Mouse (Mus musculus) embryo, embryonic 11 days (tissue): ENCODE data around the gene Fam160a2.
"Not testable (repeated sequence)": the region's sequence is repeated elsewhere in the genome, so short reads cannot be mapped to it uniquely, and the experiment has no call there.

Source experiments
- DNase-seq: peaks from one replicate; pipeline ENCODE4 v3.0.0-alpha.2; 2015

Gene Fam160a2

DNA sequence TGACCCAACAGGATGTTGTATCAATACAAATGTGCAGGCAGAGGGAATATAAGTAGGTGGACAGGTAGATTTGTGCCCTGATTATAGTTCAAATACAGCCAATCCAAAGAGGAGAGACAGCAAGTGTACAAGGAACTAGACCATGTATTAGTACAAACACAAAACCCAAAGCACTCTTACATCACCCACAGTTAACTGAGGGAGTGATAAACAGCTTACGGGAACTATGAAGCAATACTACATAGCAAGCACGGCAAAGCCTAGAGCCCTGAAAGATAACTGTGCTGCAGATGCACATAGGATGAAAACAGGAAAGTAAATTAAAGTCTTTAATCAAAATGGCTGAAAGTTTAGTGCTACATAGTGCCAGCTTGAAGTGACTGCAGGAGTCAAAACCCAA lies 12.2 kb downstream of the Fam160a2 start:
- no peak for DNase-seq

GRCm38 (mm10) chr7:105380329-105380728 lies 19.5 kb downstream of the Fam160a2 start:
- no peak for DNase-seq

GRCm38 (mm10) chr7:105374866-105375265 lies 25.0 kb downstream of the Fam160a2 start, which contains the start of gene Gm5901:
Gene Gm5901 (plus strand): TSS chr7:105375038.
- DNase-seq: no peak

DNA sequence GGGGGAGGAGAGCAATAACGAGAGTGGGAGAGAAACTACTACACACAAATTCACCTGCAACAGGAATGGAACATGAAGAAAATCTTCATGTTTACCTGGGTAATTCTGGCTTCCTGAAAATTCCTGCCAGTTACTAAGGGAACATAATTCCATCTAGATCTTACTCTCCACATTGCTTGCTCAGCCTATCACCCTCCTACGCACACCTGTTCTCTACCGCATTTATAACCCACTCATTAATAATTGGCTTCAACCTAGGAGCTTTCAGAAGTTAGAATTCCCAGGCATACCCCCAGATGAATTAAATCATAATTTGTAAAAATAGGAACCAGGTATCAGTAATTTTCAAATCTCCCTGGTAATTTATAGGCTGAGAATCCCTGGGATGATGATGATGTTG lies 25.9 kb downstream of the Fam160a2 start:
- no peak for DNase-seq

DNA sequence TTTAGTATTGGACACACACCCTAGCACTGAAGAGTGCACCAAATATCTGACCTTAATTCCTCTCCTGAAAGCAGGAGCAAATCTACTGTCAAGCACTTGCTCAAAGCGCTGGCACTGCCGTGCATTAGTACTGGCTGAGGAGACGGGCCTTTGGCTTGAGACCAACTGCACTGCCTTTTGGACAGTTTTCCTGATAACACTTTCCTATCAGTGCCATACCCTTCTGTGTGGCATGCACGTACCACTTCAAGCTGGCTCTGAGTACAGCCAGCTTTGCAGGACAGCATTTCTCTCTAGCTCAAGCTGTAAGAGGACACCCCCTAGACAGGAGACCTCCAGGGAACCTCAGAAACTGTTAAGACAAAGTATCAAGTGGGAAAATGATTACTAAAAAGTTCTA lies 26.3 kb downstream of the Fam160a2 start:
- DNase-seq: no peak

DNA sequence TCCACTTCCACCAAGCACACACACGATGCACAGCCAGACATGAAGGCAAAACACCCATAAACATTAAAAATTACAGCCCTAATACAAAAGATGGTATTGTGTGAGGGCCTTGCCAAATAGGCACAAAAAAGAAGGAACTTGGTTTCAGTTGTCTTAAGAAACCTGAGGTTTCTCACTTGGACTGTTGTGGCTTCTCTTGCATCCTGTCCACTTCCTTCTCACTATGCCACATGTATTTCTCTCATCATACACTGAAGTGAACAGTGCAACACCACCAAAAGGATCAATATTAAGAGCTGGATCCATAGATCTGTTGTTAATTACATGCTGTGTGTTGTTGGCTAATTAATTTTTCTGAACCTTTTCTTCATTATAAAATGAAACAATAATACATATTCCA lies 26.9 kb downstream of the Fam160a2 start:
- no peak for DNase-seq

- DNase-seq: no peak
Measured at GRCm38 (mm10) chr7:105368521-105368920, 31.3 kb downstream of the Fam160a2 start.

- no peak for DNase-seq
Measured at GRCm38 (mm10) chr7:105367930-105368329, 31.9 kb downstream of the Fam160a2 start, which contains the start of gene Olfr692. Gene Olfr692 (plus strand): TSS chr7:105368230.

- DNase-seq: no peak
Measured at GRCm38 (mm10) chr7:105367268-105367667, 32.6 kb downstream of the Fam160a2 start.

DNA sequence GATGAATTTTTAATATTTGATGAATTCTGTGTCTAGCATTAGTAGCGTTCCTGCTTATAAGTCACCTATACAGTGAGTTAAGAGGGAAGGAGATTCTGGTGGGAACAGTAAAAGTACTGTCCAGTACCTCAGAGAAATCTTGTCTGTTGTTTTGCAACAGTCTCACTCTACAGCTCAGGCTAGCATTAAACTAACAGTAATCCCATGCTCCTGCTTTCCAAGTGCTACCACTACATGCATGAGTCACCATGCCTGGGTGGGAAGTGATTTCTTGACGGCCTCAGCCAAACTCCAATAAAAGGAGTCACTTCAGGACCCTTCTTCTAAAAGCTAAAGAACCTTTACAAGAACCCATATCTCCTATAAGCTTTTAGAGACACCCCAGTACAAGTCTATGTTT lies 38.1 kb downstream of the Fam160a2 start:
- no peak for DNase-seq

GRCm38 (mm10) chr7:105356487-105356886 lies 43.4 kb downstream of the Fam160a2 start:
- DNase-seq: not testable (repeated sequence)

GRCm38 (mm10) chr7:105356064-105356463 lies 43.8 kb downstream of the Fam160a2 start:
- not testable (repeated sequence) for DNase-seq

- no peak for DNase-seq
Measured at GRCm38 (mm10) chr7:105342752-105343151, 57.1 kb downstream of the Fam160a2 start.

DNA sequence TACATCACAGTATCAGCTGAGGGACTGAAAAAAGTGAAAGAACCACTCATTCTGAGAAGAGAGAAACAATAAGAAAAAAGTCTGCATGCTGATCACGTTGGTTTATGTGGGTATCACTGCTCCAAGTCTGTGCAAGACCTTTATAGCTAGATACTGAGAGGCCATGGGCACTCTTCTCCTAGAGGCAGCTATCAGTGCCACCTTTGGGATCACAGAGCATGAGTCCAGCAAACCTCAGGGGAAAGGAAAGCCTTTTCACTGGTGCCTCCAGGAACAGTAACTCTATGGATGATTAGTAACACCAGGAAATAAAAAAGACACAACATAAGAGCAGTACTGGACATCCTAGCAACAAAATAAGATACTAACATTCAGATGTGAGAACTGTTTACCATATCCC lies 57.7 kb downstream of the Fam160a2 start, which contains the start of gene Olfr691:
Gene Olfr691, minus strand, starts transcription at position 101 of the 400 bp plus-strand sequence.
- DNase-seq: no peak

DNA sequence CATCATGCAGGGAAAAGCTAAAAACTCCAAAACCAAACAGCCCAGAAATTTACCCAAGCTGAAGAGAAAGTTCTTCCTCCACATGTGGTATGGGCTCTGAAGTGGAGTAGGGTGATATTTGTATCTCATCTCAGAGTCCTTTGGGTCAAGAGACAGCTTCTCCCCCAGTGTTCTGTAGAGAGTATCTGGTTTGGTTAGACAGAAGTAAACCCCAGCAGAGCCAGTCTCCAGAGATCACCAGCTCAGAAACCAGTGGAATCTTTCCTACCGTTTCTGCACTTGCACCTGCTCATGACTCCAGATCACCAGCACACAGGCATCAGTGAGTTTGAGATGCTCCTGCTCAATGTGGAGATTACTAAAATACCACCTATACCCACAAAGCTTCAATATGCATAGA lies 65.8 kb downstream of the Fam160a2 start, which contains the start of gene Olfr690:
Gene Olfr690, minus strand, starts transcription at position 101 of the 400 bp plus-strand sequence.
- DNase-seq: no peak

DNA sequence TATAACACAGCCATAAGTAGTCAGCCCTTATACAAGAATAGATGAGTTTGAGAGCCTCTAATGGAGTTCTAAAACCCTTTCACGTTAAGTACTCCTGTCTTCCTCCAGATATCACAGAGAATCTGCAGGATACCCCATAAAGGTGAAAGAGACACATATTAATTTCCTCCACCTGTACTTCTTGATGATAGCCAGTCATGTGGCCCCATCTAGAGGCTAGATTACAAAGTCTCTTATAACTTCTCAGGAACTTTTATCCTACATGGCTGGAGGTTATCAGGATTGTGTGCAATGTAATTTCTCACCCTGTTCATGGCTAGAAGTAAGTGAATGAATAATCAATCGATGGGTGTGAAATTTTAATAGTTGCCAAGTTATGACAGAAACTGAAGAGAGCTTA lies 74.6 kb downstream of the Fam160a2 start:
- DNase-seq: no peak
